ENCODE assay signal across 6 mouse cellular contexts in genomic region chr16:95994576-95994975, GRCm38 (mm10). TPM values are rescaled to one million over a fixed set of nuclear protein-coding genes. Genes with fewer than 3 reads are reported as not detected.
DNase-seq lines count a peak whose midpoint lies in the region; ATAC-seq and TF ChIP-seq lines count a peak whose summit lies in the region.
"Not testable (repeated sequence)": the region's sequence is repeated elsewhere in the genome, so short reads cannot be mapped to it uniquely, and the experiment has no call there.

No protein-coding gene starts in this region.

- H3K27me3 ChIP-seq in liver, adult 2 months (ENCODE audit: control insufficient read depth, insufficient read depth, low read length); myocyte (ENCODE audit: control insufficient read depth, insufficient read depth, insufficient read length); stomach, postnatal 0 days (ENCODE audit: control insufficient read depth, insufficient read depth, low read length): not testable (repeated sequence)

- H3ac ChIP-seq in myocyte (ENCODE audit: control insufficient read depth, insufficient read length), result not testable (repeated sequence)

- ATAC-seq in common myeloid progenitor, adult 5-6 weeks (replicated peaks; ENCODE audit: low read depth, poor library complexity, severe bottlenecking), result peak; percentile 31
- ATAC-seq in hematopoietic stem cell, adult 5-6 weeks (replicated peaks in 1 of 2; ENCODE audit: insufficient read depth in 1 of 2, low FRiP score in 2 of 2, low TSS enrichment in 1 of 2, low read depth in 1 of 2, poor library complexity in 2 of 2, severe bottlenecking in 2 of 2), result peak; percentile 39 to 55; a peak in 3 of 4 replicates
- ATAC-seq in stomach, postnatal 0 days (ENCODE audit: low FRiP score, low TSS enrichment), result not testable (repeated sequence)

- H3K79me2 ChIP-seq in liver, adult 2 months (ENCODE audit: control insufficient read depth, insufficient read depth, low read length); myocyte (ENCODE audit: control insufficient read depth, insufficient read depth): not testable (repeated sequence)

- H3K9me3 ChIP-seq in stomach, postnatal 0 days (ENCODE audit: control insufficient read depth, low read length), result not testable (repeated sequence)

- H3K36me3 ChIP-seq in liver, adult 2 months (ENCODE audit: control insufficient read depth, insufficient read depth, low read length); stomach, postnatal 0 days (ENCODE audit: control insufficient read depth, insufficient read depth, low read length): not testable (repeated sequence)
- H3K36me3 ChIP-seq in myocyte (ENCODE audit: control insufficient read depth, insufficient read depth), result peaks cover 23% of the 10 kb centered on the region

- DNase-seq in layer of hippocampus, adult 9-11 months, result peak; percentile 63
- not testable (repeated sequence) for DNase-seq in liver, adult 2 months (ENCODE audit: extremely low read depth, low read depth, low spot score); stomach, postnatal 0 days (ENCODE audit: low spot score)

- not testable (repeated sequence) for TF ChIP-seq EP300 in stomach, postnatal 0 days (optimal IDR thresholded peaks at IDR 0.05)

- H3K4me1 ChIP-seq in liver, adult 2 months (ENCODE audit: control insufficient read depth, insufficient read depth, low read length); stomach, postnatal 0 days (replicated peaks; ENCODE audit: control insufficient read depth, insufficient read depth): not testable (repeated sequence)

- H3K4me3 ChIP-seq in liver, adult 2 months (ENCODE audit: insufficient read depth, low read depth, low read length); myocyte; stomach, postnatal 0 days (ENCODE audit: low read depth, low read length): not testable (repeated sequence)

- H3K27ac ChIP-seq in liver, adult 2 months (replicated peaks; ENCODE audit: insufficient read depth, low read depth, low read length), result peak overlapping the region; percentile 33; the same call in 1 of the 2 replicates
- H3K27ac ChIP-seq in stomach, postnatal 0 days (replicated peaks), result 0 out of 2 replicates have a peak overlapping the region, but pooled peaks have one; percentile 18

- TF ChIP-seq CTCF in liver, adult 2 months (IDR thresholded peaks at IDR 0.05; ENCODE audit: low read depth, low read length); stomach, postnatal 0 days (IDR thresholded peaks at IDR 0.05; ENCODE audit: low read depth): not testable (repeated sequence)

- not testable (repeated sequence) for H3K9ac ChIP-seq in liver, adult 2 months (ENCODE audit: low read depth, low read length); stomach, postnatal 0 days (ENCODE audit: low read length)

- not testable (repeated sequence) for TF ChIP-seq POLR2A in liver, adult 2 months (IDR thresholded peaks at IDR 0.05; ENCODE audit: extremely low read depth, insufficient read depth, low read length)
- peak; percentile 15 for TF ChIP-seq POLR2A in myocyte (IDR thresholded peaks at IDR 0.05; ENCODE audit: insufficient read length, low read depth)

- not testable (repeated sequence) for H3K4me2 ChIP-seq in myocyte (ENCODE audit: low read depth); stomach, postnatal 0 days (replicated peaks; ENCODE audit: low read depth)

- 77% methylated on average over 4 of the region's 4 CpGs for WGBS in liver, adult 2 months
- 85% methylated on average over 4 of the region's 4 CpGs for WGBS in stomach, postnatal 0 days

RNA-seq across cellular contexts. Expression of gene Psmg1, which starts 3.8 kb away (rescaled TPM):
- total RNA-seq in common myeloid progenitor, adult 5-6 weeks (2017), result 60.0 and 66.6 TPM in 2 replicates
- 48.0 and 59.0 TPM in 2 replicates for total RNA-seq in hematopoietic stem cell, adult 5-6 weeks (2017)
- 39.2 and 42.5 TPM in 2 replicates for total RNA-seq in liver, adult 2 months (2014; rRNA removed)
- 21.4 and 23.8 TPM in 2 replicates for polyA plus RNA-seq in liver, adult 2 months (2012; rRNA removed)
- 38.5 TPM for polyA plus RNA-seq in myocyte (2012; fragmentation: generic; extraction: Trizol)
- 48.7 and 50.1 TPM in 2 replicates for polyA plus RNA-seq in stomach, postnatal 0 days (2015; fragmentation: Nextera tagmentation; extraction: Ambion mirVana)
